Mouse (Mus musculus): ENCODE results near the gene Klhl29.

Klhl29 gene

DNA sequence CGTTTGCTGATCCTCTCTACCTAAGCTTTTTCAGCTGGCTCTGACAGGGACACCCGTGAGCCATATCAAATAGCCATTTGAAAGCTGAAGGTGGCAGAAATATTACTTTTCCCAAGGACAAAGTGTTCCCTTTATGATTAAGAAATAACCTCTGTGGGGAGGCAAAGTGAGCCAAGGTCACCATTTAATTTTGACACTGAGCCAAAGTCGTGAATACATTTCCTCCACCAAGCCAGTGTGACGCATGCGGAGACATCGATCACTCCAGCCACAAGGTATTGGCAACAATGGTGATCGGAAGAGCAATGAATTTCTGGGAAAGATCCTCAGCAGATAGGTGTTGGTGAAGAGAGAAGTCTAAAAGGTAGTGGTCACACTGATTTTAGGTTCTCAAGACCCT is 83.2 kb downstream of the Klhl29 start:
- DNase-seq: no peak

DNA sequence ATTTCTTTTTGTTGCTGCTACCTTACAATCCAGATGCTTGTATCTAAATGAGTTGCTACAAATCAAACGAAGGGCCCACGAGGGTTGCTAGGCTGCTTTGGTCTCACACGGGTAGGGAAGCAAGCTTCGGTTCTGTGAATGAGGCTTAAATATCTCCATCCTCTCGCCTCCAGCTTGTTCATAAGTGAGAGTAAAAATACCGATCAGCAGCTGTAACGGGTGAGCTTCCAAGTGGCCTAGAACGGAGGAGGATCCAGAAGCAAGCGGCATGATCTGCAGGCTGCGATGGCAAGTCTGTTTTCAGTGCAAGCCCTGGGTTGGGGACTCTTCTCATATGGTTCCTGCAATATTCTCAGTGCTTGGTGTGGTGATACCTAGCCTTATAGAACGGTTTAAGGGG is 89.9 kb downstream of the Klhl29 start:
- no peak for DNase-seq

DNA sequence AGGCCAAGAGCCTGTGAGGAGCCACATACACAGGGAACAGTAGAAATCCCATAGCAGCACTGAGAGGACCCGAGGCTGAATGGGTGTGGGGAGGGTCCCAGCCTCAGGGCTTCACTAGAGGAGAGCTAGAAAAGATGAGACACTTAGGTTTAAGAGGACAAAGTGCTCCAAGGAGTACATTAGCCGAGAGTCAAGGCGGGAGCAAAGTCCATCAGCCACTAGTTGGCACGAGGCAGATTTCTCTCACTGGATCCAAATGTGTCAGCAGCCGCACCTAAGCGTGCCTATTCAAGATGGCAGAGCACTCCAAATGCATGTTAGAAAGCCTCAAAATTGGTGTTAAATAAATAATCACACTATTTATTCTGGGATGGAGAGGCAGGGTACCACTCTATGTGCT is 90.5 kb downstream of the Klhl29 start:
- DNase-seq: no peak

DNA sequence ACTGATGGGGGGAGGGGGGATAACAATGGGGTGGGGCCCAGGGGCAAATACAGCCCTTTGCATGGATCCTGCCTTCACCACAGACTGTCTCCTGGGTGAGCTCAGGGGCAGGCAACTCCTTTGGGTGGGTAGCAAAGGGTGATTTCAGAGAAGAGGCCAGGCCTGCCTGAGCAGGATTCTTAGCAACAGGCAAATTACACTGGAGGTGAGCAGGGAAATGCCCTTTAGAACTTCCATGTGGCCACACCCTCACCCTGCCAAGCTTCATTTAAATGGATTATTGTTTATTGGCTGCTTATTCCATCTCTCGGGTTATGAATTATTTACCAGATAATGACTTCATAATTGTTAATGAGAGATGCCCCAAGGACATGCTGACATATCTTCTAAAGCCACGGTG is 91.8 kb downstream of the Klhl29 start:
- DNase-seq: no peak

DNA sequence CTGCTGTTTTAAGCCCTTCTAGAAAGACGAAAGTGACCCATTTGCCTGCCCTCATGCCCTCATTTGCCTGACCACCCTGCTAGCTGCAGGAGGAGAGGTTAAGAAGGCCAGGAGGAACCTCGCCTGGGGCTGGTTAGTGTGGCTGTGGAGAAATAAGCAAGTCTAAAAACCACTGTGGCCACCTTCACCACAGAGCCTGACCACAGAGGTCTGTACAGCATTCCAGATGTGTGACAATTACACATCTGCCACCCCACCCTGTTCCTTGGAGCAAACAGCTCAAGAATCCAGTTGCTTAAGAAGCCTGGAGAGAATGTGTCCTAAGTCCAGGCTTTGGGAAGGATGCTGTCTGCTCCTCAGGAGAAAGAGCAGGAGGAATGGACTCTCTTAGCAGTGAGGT is 92.9 kb downstream of the Klhl29 start:
- DNase-seq: no peak

DNA sequence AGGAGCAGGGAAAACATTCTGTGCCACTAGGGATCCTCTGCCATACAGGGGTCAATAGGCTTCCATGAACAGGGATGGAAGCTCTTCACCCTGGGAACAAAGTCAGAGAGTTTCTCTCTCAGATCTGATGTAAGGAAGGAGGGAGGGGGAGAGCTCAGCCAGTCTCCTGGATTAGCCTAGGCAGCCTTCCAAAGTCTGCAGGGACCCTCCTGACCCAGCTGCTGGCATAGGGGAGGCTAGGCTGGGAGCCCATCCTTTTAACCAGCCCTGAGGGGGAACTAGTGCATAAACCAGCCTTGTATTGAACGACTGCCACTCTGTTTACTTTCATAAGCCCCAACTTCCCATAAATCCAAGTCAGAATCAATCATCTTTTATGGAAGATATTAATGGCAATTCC is 95.6 kb downstream of the Klhl29 start:
- DNase-seq: no peak

DNA sequence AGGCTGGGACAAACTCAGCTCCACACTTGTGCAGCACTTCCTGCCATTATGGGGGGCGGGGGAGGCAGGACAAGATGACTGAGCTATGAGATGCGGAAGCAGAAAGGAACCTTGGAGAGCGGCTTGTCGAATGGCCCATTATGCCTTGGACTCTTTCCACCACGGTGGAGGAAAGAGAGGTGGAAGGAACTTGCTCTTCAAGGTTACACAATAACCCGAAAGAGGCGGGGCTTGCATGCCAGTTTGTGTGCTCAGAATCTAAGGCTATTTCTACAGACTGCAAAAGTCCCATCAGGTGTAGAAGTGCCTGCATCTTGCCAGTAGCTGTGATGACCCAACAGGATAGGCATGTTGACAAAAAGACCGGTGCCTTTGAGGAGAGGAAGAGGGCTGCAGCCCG is 98.5 kb downstream of the Klhl29 start:
- DNase-seq: no peak

DNA sequence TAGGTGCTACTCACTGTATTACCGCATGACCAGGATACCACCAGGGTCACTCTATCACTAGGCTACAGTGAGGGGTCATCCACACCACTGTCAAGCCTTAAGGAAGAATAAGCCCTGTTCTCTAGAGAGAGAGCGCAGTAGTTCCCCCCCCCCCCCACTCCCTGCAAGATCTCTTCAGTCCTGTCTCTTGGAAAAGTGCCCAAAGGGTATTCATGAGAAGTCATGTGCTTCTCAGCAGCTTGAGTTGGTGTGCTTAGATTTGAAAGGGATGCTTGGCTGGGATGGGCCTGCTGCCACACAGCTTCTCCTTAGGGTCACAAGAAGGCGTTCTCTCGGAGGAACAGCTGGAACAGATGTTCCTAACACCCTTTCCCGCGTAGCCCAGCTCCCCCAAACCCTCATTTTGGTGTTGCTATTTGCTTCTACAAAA is 100.0 kb downstream of the Klhl29 start:
- no peak for DNase-seq

DNA sequence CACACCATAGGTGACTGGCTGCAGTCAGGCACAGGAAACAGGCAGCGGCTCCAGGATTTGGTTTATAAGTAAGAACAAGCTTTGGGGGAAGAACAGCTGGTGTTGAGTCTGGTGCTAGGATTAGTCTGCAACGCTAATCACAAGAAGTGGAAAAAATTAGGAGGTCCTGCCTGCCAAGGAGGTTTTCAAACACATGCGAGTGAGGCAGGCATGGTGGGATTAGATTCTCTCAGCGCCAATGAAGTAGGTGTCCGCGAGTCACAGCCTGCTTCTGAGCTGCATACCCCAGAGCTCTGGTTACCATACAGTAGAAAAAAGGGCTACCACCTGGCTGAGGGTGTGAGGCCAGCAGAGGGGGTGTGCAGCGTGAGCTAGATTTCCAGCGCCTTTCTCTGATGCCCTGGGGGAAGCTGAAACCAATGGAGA is 101.0 kb downstream of the Klhl29 start:
- no peak for DNase-seq

DNA sequence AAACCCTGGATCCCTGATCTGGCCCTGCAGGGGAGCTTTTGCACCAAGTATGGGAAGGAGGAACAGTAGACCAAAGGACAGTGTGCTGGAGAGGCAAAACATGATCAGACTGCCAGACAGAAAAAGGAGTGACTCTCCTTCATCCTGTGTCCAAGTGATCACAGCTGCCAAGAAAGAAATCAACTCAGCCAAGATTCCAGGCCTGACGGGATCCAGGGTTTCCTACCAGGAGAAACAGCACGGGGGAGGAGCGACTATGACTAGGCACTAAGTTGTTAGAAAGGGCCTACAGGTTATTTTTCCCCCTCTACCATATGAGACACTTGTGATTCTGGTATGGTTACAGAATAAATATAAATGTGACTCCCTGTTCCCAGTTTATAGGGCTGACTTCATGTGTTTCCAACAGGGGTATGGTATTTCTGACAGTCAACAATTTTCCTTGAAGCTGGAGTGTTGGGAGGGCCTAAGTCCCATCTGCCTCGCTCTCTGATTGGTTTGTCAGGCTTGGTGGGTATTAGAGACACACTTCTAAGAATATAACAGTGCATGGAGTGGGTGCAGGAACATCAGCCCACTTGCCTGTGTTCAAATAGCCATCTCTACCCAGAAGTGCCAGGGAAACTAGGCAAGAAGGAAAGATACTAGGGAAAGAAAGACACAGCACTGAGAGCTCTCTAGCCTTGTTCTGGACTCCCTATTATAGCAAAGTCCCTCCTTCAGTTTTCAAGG is 102.0 kb downstream of the Klhl29 start:
- DNase-seq: no peak

DNA sequence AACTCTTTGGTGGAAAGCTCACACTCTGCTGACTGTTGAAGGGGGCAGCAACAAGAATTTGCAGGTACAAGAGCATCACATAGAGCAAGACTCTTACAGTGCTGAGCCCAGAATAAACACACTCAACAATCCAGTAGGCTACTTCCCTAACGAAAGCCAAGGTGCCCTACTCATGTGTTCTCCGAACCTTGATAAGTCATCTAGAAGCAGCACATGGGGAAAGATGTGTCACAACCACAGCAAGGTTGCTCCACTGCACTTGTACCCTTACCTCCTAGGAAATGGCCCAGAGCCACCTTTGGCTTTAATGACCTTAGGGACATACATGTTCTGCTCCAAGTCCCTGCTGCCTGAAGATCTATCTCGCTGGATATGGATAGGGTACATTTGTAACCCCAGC is 105.0 kb downstream of the Klhl29 start:
- no peak for DNase-seq

DNA sequence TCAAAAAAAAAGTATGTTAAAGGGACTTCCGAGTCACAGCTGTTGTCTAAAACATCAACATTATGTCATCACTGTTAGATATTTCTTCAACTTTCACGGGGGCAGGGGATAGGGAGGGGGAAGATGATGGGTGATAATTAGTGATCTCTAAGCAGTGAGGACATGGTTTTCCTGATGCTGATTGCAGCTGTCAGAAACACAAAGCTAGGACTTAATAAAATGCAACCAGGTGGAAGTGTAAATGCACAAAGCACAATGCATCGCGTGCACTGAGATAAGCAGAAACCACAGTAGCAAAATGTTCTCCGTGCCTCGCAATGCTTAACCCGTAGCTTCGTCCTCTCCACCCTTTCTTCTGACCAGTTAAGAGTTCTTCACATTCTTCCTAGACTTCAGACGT is 105.5 kb downstream of the Klhl29 start:
- no peak for DNase-seq

DNA sequence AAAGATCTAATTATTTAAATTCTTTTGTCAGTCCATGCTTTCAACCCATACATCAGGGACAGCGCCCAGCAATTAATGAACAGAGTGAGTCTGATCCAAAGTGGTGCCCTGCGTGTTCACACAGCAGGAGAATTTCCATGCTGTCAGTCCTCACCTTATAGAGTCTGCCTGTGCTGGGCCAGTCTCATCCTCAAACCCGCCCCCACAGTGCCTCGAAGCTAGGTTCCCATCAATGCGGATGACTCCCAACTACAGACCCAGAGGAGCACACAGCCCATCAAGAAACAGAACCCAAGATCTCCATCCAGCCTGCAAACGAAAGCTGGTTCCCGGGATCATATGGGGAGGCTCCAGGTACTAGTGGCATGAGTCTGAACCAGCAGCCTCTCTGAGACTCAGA is 106.4 kb downstream of the Klhl29 start:
- DNase-seq: no peak

DNA sequence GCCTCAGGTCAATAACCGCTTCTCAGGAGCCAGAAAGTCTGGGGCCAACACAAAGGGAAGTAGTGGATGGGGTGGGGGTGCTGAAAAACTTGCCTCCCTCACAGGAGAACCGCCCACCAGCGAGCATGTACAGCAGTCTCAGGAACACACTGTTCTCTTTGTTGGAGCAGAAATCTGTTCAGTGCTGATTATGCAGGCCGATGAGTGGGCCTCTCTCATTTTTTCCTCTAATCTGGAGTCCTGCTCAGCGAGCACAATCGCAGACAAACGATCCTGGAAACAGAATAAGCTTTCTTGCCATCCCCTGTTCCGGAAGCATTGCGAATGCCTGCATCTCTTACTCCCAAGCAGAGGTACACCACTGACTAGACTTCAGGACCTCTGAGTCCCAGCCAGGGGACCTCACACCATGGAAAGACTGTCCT is 107.3 kb downstream of the Klhl29 start:
- DNase-seq: no peak

DNA sequence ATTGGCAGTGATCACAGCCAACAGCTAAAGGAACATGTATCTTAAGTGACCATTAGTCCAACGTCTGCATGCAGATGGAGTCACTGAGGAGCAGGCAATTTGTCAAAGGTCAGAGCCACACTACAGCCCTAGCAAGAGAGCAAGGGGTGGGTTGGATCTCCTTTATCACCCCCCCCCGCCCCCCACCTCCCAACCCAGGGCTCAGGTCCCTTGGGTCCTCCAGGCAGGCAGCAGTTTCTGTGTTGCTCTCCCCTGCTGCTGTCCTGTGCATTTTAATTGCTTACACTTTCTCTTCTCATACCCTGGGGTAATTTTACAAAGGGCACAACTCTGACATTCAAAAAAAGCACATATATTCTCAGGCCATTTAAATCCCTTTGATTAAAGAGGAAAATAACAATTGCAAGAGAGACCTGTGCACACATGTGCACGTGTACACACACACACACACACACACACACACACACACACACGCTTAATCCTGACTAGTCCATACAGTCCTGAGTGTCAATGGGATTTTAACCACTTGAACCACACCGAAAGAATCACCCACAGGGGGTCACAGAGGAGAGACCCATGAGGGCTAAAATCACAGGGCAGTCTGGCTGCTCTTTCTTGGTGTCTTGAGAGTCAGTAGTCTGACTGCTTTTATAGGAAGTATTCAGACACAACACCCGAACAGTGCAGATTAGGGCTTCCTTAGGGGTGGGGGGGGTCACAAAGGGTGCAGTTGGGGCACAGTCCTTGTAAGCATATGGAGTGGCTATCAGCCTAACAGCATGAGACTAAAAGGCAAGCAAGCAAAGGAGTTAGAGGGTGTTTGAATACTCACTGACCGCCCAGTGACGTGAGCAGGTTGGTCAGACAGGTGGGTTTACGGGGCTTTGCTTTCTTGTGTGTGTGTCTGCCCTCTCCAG is 108.0 kb downstream of the Klhl29 start:
- no peak for DNase-seq

DNA sequence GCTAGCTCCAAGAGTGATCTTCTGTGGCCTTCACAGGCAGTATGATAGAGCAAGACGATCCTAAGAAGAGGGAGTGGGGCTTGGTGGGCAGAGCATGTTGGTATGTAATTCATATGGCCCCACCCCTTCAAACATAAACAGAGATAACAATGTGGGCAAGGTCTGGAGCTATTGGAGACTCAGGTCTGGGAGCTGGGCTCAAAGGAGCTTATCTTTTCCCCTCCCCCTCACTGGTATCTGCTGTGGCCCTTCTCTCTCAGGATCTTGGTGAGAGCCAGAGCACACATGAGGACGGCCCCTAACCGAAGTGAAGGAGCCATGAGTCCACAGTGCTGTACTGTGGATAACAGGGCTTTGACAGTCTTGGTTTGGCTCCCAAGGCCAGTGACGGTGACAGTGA is 108.7 kb downstream of the Klhl29 start:
- DNase-seq: no peak

DNA sequence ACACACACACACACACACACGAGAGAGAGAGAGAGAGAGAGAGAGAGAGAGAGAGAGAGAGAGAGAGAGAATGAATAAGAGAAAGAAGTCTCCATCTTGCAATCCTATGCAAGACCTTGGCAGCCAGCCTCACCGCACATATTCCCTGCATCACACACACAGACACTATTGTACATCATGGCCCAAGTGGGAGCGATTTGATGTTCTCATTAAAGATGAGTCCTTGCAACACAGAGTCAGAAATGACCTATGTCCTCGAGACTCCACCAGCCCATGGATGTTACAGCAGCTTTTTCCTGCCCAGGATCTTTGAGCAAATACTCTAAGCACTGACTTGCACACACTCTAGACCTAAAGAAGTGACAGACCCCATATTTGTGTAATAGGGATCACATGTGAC is 114.0 kb downstream of the Klhl29 start:
- no peak for DNase-seq

DNA sequence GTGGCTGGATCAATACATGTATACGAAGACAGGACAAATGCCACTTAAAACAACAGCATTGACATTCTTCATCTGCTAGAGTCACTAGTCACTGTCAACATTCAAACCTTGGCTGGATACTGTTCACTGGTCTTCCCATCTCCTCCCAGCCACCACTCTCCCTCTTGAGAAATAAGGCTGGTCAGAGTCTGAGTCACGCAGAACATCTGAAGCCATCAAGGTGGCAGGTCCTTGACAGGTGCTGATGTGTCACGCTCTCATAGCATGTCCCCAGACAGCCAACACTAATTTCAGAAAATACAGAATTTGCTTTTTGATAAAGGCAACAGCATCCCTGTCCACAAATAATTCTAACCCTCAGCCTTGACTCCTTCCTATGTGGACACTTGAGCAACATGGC is 116.7 kb downstream of the Klhl29 start:
- no peak for DNase-seq

DNA sequence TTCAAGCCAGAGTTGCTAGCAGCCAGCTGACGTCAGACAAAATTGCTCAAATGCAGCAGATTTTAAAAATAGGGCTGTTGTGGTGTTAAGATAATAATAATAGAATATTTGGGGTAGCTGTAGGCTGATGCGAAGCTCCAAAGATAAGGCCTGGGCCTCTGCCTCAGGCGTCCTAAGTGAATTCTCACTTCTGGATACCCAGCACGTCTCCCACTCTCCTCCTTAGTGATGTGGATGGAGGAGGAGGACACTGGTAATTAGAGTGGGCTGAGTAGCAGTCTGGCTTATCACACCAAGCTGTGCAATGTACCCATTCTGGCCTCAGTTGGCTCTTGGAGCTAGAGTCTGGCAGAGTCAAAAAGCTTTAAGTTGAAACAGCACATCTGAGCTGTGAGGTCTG is 118.3 kb downstream of the Klhl29 start:
- DNase-seq: no peak

DNA sequence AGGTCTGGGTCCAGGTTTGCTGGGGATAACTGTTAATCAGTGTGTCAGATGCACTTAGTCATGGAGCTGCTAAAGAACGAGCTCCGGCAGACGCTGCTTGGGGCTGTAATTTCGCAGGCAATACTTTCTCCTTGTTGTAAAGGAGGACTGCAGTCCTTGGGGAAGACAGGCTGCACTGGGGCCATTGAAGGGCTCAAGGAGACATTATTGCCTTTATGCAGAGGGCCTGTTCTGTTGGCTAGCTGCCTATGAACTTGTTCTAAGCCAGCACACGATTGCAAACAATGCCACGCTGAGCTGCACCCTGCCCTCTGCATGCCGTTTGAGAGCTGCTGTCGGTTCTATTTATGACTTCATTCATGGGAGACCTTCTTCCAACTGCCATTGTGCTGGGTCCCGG is 120.4 kb downstream of the Klhl29 start:
- DNase-seq: no peak

DNA sequence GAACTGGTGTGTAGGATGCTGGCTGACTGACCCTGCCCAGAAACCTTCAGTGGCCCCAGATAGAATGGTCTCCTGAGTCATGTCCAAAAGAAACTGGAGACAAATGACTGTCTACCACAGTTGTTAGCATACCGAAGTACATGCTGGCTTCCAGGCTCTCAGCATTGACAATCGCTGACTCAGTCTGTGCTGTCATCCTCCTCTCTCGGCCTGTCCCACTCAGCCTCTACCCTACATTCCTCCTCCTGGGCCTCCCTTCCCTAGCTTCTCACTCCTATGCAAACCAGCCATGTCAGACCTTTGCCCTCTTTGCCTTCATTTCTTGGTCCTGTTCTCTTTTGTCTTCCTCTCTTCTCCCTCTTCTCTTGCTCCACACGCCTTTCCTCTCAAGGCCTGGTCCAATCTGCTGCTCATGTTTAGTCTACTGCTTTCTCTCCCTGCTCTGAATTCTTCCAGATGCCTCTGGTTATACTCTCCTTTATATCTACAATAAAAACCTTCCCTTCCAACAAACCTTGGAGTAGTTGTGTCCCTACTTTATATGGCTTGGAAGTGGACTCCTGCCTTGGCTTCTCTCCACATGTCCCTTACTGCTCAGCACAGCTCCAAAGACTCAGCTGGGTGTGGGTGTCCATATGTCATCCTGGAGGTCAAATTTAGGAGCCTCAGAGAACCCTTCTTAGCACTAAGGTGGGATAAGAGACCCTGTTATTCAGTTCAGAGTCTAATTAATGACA is 121.1 kb downstream of the Klhl29 start:
- DNase-seq: no peak

DNA sequence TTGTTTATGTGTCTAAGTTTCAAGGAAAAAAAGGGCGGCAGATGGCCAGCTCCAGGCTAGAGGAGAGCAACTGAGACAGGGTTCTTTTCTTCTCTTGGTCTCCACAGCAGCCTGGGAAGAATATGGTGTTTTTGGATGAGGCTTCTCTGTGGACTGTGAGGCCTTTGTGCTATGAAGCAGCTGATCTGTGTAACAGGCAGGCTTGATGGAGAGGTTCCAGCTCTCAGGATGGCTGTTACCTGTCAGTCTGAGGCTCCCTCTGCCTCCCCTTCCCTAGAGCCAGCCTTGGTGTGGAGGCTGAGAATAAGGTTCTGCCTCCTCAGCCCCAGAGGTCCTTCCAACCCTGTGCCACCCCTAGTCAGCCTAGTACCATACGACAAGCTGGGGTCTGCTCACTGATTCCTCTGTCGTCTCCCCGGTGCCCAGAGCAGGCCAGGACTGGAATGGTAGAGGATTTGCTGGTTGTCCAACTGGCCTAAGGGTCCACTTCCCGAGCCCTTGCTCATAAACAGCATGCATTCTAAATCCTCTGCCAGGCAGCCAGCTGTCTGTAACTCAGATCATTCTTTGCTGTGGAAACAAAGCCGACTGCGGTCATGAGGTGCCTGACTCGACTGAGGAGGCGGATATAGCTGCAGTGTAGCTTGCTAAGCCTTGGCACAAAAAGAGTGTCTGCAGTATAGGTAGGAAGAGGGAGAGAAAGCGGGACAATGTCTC is 122.0 kb downstream of the Klhl29 start:
- DNase-seq: no peak

DNA sequence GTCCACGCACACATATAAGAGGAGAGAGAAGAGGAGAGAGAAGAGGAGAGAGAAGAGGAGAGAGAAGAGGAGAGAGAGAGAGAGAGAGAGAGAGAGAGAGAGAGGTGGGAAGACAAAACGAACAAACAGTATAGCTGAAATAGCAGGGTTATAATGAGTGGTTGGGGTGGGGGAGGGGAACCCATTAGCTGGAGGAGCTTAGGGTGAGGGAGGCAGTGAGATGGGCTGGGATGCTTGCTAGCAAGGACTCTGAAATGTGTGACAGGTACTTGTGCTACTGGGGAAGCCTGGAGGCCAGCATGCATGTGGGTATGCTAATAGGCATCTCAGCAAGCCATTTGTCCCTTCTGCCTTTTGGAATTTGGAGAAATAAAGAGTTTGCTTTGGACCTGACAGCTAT is 122.9 kb downstream of the Klhl29 start:
- DNase-seq: no peak

All from thymus, adult 18-20 months (tissue).